Mouse (Mus musculus) midbrain, embryonic 15.5 days (tissue): ENCODE data around the gene Nup93. TPM values are rescaled to one million over a fixed set of nuclear protein-coding genes. Genes with fewer than 3 reads are reported as not detected.

Experiments used
- ATAC-seq: fragments of 200-750 bp; cut with Nextera tagmentation; replicated peaks from 2 replicates; pipeline ENCODE4 v1.8.0; 2017; ENCODE audit warnings: moderate TSS enrichment
- H3K27ac ChIP-seq: fragments of 300-500 bp; sonication (generic); 2 replicates; pipeline ENCODE4 v1.5.1; 2015; ENCODE audit warnings: mild to moderate bottlenecking, inconsistent platforms
- H3K27me3 ChIP-seq: fragments of 300-500 bp; sonication (generic); replicated peaks from 2 replicates; pipeline ENCODE4 v1.6.1; 2015; ENCODE audit warnings: inconsistent platforms
- H3K36me3 ChIP-seq: fragments of 300-500 bp; sonication (generic); replicated peaks from 2 replicates; pipeline ENCODE4 v1.6.1; 2015; ENCODE audit warnings: inconsistent platforms
- H3K4me1 ChIP-seq: fragments of 300-500 bp; sonication (generic); 2 replicates; pipeline ENCODE4 v1.6.1; 2015; ENCODE audit warnings: inconsistent platforms
- H3K4me2 ChIP-seq: fragments of 300-500 bp; sonication (generic); 2 replicates; pipeline ENCODE4 v1.6.1; 2015; ENCODE audit warnings: inconsistent platforms, mild to moderate bottlenecking, moderate library complexity
- H3K4me3 ChIP-seq: fragments of 300-500 bp; sonication (generic); 2 replicates; pipeline ENCODE4 v1.5.1; 2015; ENCODE audit warnings: mild to moderate bottlenecking, inconsistent platforms
- H3K9ac ChIP-seq: fragments of 300-500 bp; sonication (generic); 2 replicates; pipeline ENCODE4 v1.6.1; 2015; ENCODE audit warnings: mild to moderate bottlenecking, inconsistent platforms
- H3K9me3 ChIP-seq: fragments of 300-500 bp; sonication (generic); 2 replicates; pipeline ENCODE4 v1.6.1; 2016; ENCODE audit warnings: inconsistent platforms
- WGBS: fragments of 180-500 bp; shearing (Covaris S2); methylation state at CpG from one replicate; pipeline ENCODE4 v1.1.7; 2015; ENCODE audit warnings: mixed read lengths; 5-methylcytosine and 5-hydroxymethylcytosine counted together
- microRNA counts: library from miRNA; unstranded; fragments of <30 nt; microRNA quantifications from one replicate; lab custom pipeline; 2016
- microRNA-seq: library from miRNA; unstranded; fragments of <30 nt; microRNA quantifications from one replicate; pipeline ENCODE4, GENCODE M21; 2016
- polyA plus RNA-seq: library from polyadenylated mRNA; unstranded; fragments of >200 nt; fragmentation: Nextera tagmentation; extraction: Ambion mirVana; gene quantifications from 2 replicates; pipeline ENCODE4 v1.2.1, GENCODE M21; 2015

Nup93 gene
- polyA plus RNA-seq, 1 experiment from 2014 or later = 63.4 TPM

DNA sequence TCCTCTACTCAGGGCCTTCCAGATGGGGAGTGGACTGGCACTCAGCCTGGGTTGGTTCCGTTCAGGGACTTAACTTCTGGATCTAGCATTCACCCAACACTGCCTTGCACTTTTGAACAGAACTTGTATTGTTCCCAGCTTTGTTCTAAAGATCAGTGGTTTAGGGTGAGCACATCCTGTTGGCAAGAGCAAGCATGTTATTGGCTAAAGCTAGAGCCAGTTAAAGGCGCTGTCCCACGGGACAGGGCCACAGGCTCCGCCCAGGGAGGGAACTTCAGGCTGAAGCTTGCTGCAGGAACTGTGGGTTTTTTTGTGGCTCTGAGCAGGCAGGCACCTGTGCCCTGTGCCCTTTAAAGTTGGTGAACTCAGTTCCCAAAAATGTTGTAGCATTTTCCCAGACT lies 148.9 kb downstream of the Nup93 start:
- 52% methylated on average over 4 of the region's 4 CpGs for WGBS
- no peak for ATAC-seq

DNA sequence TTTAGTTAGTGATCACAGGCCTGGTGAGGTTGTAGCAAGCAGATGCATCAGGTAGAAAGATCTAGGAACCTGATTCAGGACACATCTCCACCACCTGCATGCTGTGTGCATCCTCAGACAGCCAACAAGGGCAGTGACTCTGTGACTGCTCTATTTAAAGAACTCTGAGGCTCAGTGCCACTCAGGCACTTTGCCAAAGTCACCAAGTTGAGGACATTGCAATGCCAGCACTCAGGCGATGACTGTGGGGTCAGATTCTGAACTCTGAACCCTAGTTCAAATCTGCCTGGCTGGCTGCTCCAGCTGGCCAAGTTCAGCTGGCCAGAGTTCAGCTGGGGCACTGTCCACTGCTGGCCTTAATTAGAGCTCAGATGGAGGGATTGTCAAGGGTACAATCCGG lies 149.5 kb downstream of the Nup93 start:
- H3K4me1 ChIP-seq = no peaks in the 10 kb centered on the region
- H3K9me3 ChIP-seq = no peaks in the 10 kb centered on the region
- no peak overlapping the region for H3K9ac ChIP-seq
- H3K27me3 ChIP-seq = no peaks in the 10 kb centered on the region
- 91% methylated on average over 2 of the region's 2 CpGs for WGBS
- H3K36me3 ChIP-seq = no peaks in the 10 kb centered on the region
- no peak overlapping the region for H3K4me3 ChIP-seq
- H3K4me2 ChIP-seq = no peak overlapping the region
- H3K27ac ChIP-seq = no peak overlapping the region
- no peak for ATAC-seq

More for the DNA sequence above, 148.9 kb downstream of the Nup93 start:
- no peak overlapping the region for H3K4me2 ChIP-seq
- no peaks in the 10 kb centered on the region for H3K27me3 ChIP-seq
- no peaks in the 10 kb centered on the region for H3K4me1 ChIP-seq
- no peak overlapping the region for H3K27ac ChIP-seq
- H3K36me3 ChIP-seq = no peaks in the 10 kb centered on the region
- no peak overlapping the region for H3K9ac ChIP-seq
- H3K4me3 ChIP-seq = no peak overlapping the region
- H3K9me3 ChIP-seq = no peaks in the 10 kb centered on the region

DNA sequence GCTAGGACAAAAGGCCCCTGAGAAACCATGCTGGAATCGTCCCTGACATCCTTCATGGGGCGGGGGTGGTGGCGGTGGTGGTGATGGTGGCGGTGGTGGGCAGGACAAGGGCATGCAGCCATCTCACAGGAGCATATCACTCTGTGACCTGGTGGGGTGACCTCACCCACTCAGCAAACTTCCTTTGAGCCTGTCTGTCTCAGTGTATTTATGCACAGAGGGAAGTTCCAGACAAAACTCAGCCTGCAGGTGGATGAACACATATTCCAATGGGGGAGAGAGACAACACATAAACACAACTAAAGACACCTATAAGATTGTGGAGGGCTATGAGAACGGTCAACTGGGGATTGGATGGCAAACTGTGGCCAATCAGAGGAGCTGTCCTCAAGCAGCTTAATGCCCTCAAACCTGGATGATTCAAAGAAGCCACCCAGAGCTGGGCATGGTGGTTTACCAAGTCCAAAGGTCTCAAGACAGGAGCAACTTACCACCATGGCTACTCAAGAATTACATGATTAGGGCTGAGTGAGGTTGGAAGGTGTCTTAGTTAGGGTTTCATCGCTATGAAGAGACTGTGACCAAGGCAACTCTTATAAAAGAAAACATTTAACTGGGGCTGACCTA lies 150.4 kb downstream of the Nup93 start:
- no peaks in the 10 kb centered on the region for H3K36me3 ChIP-seq
- H3K27me3 ChIP-seq = no peaks in the 10 kb centered on the region
- no peak overlapping the region for H3K9ac ChIP-seq
- 86% methylated on average over 6 of the region's 6 CpGs for WGBS
- H3K27ac ChIP-seq = no peak overlapping the region
- no peaks in the 10 kb centered on the region for H3K4me1 ChIP-seq
- H3K4me3 ChIP-seq = no peak overlapping the region
- no peak for ATAC-seq
- H3K4me2 ChIP-seq = no peak overlapping the region
- H3K9me3 ChIP-seq = no peaks in the 10 kb centered on the region

DNA sequence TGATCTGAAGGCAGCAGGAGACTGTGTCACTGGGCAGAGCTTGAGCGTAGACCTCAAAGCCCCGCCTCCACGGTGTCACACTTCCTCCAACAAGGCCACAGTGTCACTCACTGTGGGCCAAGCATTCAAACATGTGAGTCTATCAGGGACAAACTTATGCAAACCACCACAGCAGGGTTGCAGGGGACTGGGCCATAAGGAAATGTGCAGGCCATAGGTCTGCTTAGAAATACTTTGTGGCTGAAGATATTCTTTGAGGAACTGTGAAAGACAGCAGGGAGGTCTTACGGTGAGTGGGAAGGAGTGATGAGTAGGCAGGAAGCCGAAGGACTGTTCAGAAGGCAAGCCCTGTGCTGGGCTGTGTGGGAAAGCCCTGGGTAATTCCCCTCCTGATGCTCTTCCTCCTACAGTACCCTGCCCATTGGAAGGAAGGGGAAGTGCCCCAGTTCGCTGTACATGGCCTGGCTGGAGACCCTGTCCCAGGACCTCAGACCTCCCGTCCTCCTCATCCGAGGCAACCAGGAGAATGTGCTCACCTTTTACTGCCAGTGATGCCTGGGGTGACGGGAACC lies 151.1 kb downstream of the Nup93 start:
- no peak for ATAC-seq
- 89% methylated on average over 9 of the region's 9 CpGs for WGBS
- H3K27ac ChIP-seq = no peak overlapping the region

More for the DNA sequence above, 151.1 kb downstream of the Nup93 start:
- Histone ChIP-seq H3K9ac (no peak overlapping the region), H3K9me3 (no peaks in the 10 kb centered on the region), H3K4me3 (no peak overlapping the region), H3K27me3 (no peaks in the 10 kb centered on the region), H3K4me2 (no peak overlapping the region), H3K36me3 (no peaks in the 10 kb centered on the region), H3K4me1 (no peaks in the 10 kb centered on the region)

MicroRNA genes within 50 kb of the gene (microRNA counts, 519-probe panel; counts per million panel counts)
- microRNA mmu-miR-138 (lab: Ali Mortazavi, UCI) = 3,094 counts per million, percentile 71 among the panel's probes with 10 or more counts

Small RNAs within 50 kb of the gene (microRNA-seq; reads per million reads assigned to microRNA genes)
- gene Mir138-2 = 643 reads per million, percentile 75 among the genes with 10 or more reads in this experiment

Other genes starting within 250 kb of the Nup93 start
- gene Amfr, start 201.7 kb upstream of the Nup93 start, polyA plus RNA-seq = 74.9 and 79.0 TPM in 2 replicates
- 85.8 and 86.7 TPM in 2 replicates for gene Nudt21, start 177.5 kb upstream of the Nup93 start, polyA plus RNA-seq
- gene Ogfod1, start 177.4 kb upstream of the Nup93 start, polyA plus RNA-seq = 14.7 and 21.6 TPM in 2 replicates
- gene Bbs2, start 115.6 kb upstream of the Nup93 start, polyA plus RNA-seq = 25.0 and 26.9 TPM in 2 replicates
- gene Mt4, start 77.4 kb upstream of the Nup93 start, polyA plus RNA-seq = not detected in 2 replicates
- 158 and 189 TPM in 2 replicates for gene Mt3, start 62.0 kb upstream of the Nup93 start, polyA plus RNA-seq
- 13.9 and 16.5 TPM in 2 replicates for gene Mt2, start 41.9 kb upstream of the Nup93 start, polyA plus RNA-seq
- 61.7 and 74.3 TPM in 2 replicates for gene Mt1, start 35.5 kb upstream of the Nup93 start, polyA plus RNA-seq
- gene Slc12a3, start 114.6 kb downstream of the Nup93 start, polyA plus RNA-seq = 0.05 and 0.06 TPM in 2 replicates
- 69.3 and 76.4 TPM in 2 replicates for gene Herpud1, start 171.9 kb downstream of the Nup93 start, polyA plus RNA-seq
- gene Nlrc5, start 219.8 kb downstream of the Nup93 start, polyA plus RNA-seq = 0.45 and 0.52 TPM in 2 replicates